In genomic region chr5:103373089-103373488, GRCm38 (mm10) we compare ENCODE assay signal across 26 mouse cellular contexts.
"Had no signal": no experiment of that assay in that cellular context is flagged by ENCODE, and none has a peak within 500 bp of the region (broad histone marks: within the 10 kb centered on the region; RNA-seq: fewer than 3 reads in every experiment).

No protein-coding gene starts in this region.

- H3K9ac ChIP-seq: limb, embryonic 12.5 days; limb, embryonic 15.5 days; liver, embryonic 15.5 days; lung, embryonic 14.5 days; midbrain, embryonic 13.5 days; neural tube, embryonic 13.5 days; stomach, embryonic 15.5 days had no signal

- H3K27ac ChIP-seq: left cerebral cortex, adult 2 months; limb, embryonic 12.5 days; limb, embryonic 15.5 days; liver, embryonic 15.5 days; midbrain, embryonic 10.5 days; midbrain, embryonic 13.5 days; neural tube, embryonic 13.5 days; stomach, embryonic 15.5 days had no signal

- H3K36me3 ChIP-seq: limb, embryonic 12.5 days; limb, embryonic 15.5 days; liver, embryonic 15.5 days; midbrain, embryonic 10.5 days; midbrain, embryonic 13.5 days; neural tube, embryonic 13.5 days; stomach, embryonic 15.5 days had no signal

- H3K4me2 ChIP-seq: limb, embryonic 12.5 days; limb, embryonic 15.5 days; liver, embryonic 11.5 days; liver, embryonic 15.5 days; lung, embryonic 14.5 days; midbrain, embryonic 13.5 days; neural tube, embryonic 13.5 days; stomach, embryonic 15.5 days had no signal

- H3K9me3 ChIP-seq: limb, embryonic 12.5 days; limb, embryonic 15.5 days; liver, embryonic 15.5 days; midbrain, embryonic 10.5 days; midbrain, embryonic 13.5 days; neural tube, embryonic 13.5 days; stomach, embryonic 15.5 days had no signal

- H3K4me1 ChIP-seq: limb, embryonic 12.5 days; liver, embryonic 15.5 days had no signal

- H3K27me3 ChIP-seq: limb, embryonic 12.5 days; limb, embryonic 15.5 days; neural tube, embryonic 13.5 days; stomach, embryonic 15.5 days had no signal

- H3K4me3 ChIP-seq: left cerebral cortex, adult 2 months; limb, embryonic 12.5 days; limb, embryonic 15.5 days; liver, embryonic 15.5 days; megakaryocyte, embryonic 14.5 days; midbrain, embryonic 10.5 days; midbrain, embryonic 13.5 days; myocyte; neural tube, embryonic 13.5 days; stomach, embryonic 15.5 days had no signal

- ATAC-seq: inflammation-experienced regulatory T-cells, adult 6 months; intestine, embryonic 16.5 days; midbrain, embryonic 13.5 days; midbrain, embryonic 16.5 days had no signal

- DNase-seq: kidney, adult 18-20 months; kidney, postnatal 4 days; layer of hippocampus, postnatal 36 days; left cerebral cortex, postnatal 4 days; lung, embryonic 14.5 days; lung, postnatal 10 days; lung, postnatal 36 days; retina, postnatal 1 day; right cerebral cortex, postnatal 25 days; spleen, adult 18-20 months; thymus, adult 18-20 months; thymus, postnatal 36 days had no signal
